Mouse (Mus musculus) lung, adult 2 months (tissue): ENCODE results near the gene Gm20388. TPM values are rescaled to one million over a fixed set of nuclear protein-coding genes. Genes with fewer than 3 reads are reported as not detected.

Experiments used
- DNase-seq: peaks from one replicate; pipeline ENCODE4 v3.0.0; 2022
- H3K4me1 ChIP-seq: fragments of 200-500 bp; 2 replicates; pipeline ENCODE4 v1.6.1; 2011; ENCODE audit warnings: low read length; ENCODE audit not compliant: control insufficient read depth, insufficient read depth
- H3K4me3 ChIP-seq: fragments of 200-500 bp; replicated peaks from 2 replicates; pipeline ENCODE3; 2011; ENCODE audit warnings: low read depth, mild to moderate bottlenecking, control low read depth, low read length; ENCODE audit errors: extremely low read depth
- CTCF ChIP-seq: fragments of 200-500 bp; IDR thresholded peaks from 2 replicates; pipeline ENCODE4 v1.5.1; 2011; ENCODE audit warnings: mild to moderate bottlenecking, low read length, control low read depth; ENCODE audit not compliant: insufficient read depth
- POLR2A ChIP-seq: fragments of 200-500 bp; IDR thresholded peaks from 2 replicates; pipeline ENCODE4 v1.6.1; 2011; ENCODE audit warnings: low read depth, mild to moderate bottlenecking, control low read depth, low read length, borderline replicate concordance; ENCODE audit errors: extremely low read depth
- WGBS: fragments of 180-500 bp; shearing (Covaris S2); methylation state at CpG from one replicate; pipeline ENCODE4 v1.1.7; 2018; 5-methylcytosine and 5-hydroxymethylcytosine counted together
- polyA plus RNA-seq: library from polyadenylated mRNA; depleted of rRNA; stranded (reverse); fragments of >200 nt; gene quantifications from 2 replicates; pipeline ENCODE4 v1.2.3, GENCODE M21; 2012

Gene Gm20388
- polyA plus RNA-seq, 1 experiment = 67.8 TPM

GRCm38 (mm10) chr8:124273606-124274218 lies 4363.1 kb downstream of the Gm20388 start:
- Histone ChIP-seq H3K4me3 (no peak overlapping the region), H3K4me1 (peaks cover 14% of the 10 kb centered on the region)
- no peak for DNase-seq
- WGBS = 49% methylated on average over 8 of the region's 8 CpGs
- TF ChIP-seq POLR2A (no peak), CTCF (no peak)

- Histone ChIP-seq H3K4me3 (no peak overlapping the region), H3K4me1 (peaks cover 17% of the 10 kb centered on the region)
- TF ChIP-seq CTCF (no peak), POLR2A (no peak)
- WGBS = 76% methylated on average over 10 of the region's 10 CpGs
- no peak for DNase-seq
Measured at GRCm38 (mm10) chr8:124274441-124275120, 4363.9 kb downstream of the Gm20388 start.

- H3K4me3 ChIP-seq = no peak overlapping the region
- TF ChIP-seq CTCF (no peak), POLR2A (no peak)
- whole genome bisulfite sequencing = 83% methylated on average over 10 of the region's 10 CpGs
- DNase-seq = no peak
- H3K4me1 ChIP-seq = peaks cover 17% of the 10 kb centered on the region
Measured at GRCm38 (mm10) chr8:124275377-124276071, 4364.9 kb downstream of the Gm20388 start.

- whole genome bisulfite sequencing = 58% methylated on average over 24 of the region's 24 CpGs
- Histone ChIP-seq H3K4me1 (peaks cover 20% of the 10 kb centered on the region), H3K4me3 (no peak overlapping the region)
- no peak for DNase-seq
- no peak for TF ChIP-seq CTCF
- TF ChIP-seq POLR2A = no peak
Measured at GRCm38 (mm10) chr8:124277951-124278910, 4367.6 kb downstream of the Gm20388 start.

GRCm38 (mm10) chr8:124278956-124279689 lies 4368.5 kb downstream of the Gm20388 start:
- H3K4me1 ChIP-seq = peaks cover 21% of the 10 kb centered on the region
- H3K4me3 ChIP-seq = no peak overlapping the region
- TF ChIP-seq POLR2A = no peak
- no peak for TF ChIP-seq CTCF
- 60% methylated on average over 7 of the region's 7 CpGs for WGBS
- no peak for DNase-seq

- no peak for DNase-seq
- 95% methylated on average over 5 of the region's 5 CpGs for WGBS
- no peak for TF ChIP-seq CTCF
- TF ChIP-seq POLR2A = no peak
- Histone ChIP-seq H3K4me3 (no peak overlapping the region), H3K4me1 (peaks cover 21% of the 10 kb centered on the region)
Measured at GRCm38 (mm10) chr8:124279690-124279985, 4369.0 kb downstream of the Gm20388 start.

GRCm38 (mm10) chr8:124281700-124282541 lies 4371.3 kb downstream of the Gm20388 start:
- TF ChIP-seq CTCF (no peak), POLR2A (no peak)
- Histone ChIP-seq H3K4me3 (no peak overlapping the region), H3K4me1 (peaks cover 21% of the 10 kb centered on the region)
- no peak for DNase-seq
- 47% methylated on average over 11 of the region's 11 CpGs for WGBS

GRCm38 (mm10) chr8:124282878-124283630 lies 4372.4 kb downstream of the Gm20388 start:
- DNase-seq = no peak
- 70% methylated on average over 12 of the region's 12 CpGs for WGBS
- H3K4me3 ChIP-seq = no peak overlapping the region
- TF ChIP-seq POLR2A = no peak
- TF ChIP-seq CTCF = no peak
- H3K4me1 ChIP-seq = peaks cover 21% of the 10 kb centered on the region
